Mouse (Mus musculus) forebrain, embryonic 15.5 days (tissue): ENCODE results near the gene Mzf1. TPM values are rescaled to one million over a fixed set of nuclear protein-coding genes. Genes with fewer than 3 reads are reported as not detected.

Experiments used
- ATAC-seq: fragments of 200-750 bp; cut with Nextera tagmentation; replicated peaks from 2 replicates; pipeline ENCODE4 v1.8.0; 2017; ENCODE audit warnings: mild to moderate bottlenecking, moderate TSS enrichment, moderate library complexity
- H3K27ac ChIP-seq: fragments of 300-500 bp; sonication (generic); replicated peaks from 2 replicates; pipeline ENCODE4 v1.5.1; 2015; ENCODE audit warnings: mild to moderate bottlenecking, inconsistent platforms
- H3K27me3 ChIP-seq: fragments of 300-500 bp; sonication (generic); 2 replicates; pipeline ENCODE4 v1.6.1; 2015; ENCODE audit warnings: inconsistent platforms
- H3K36me3 ChIP-seq: fragments of 300-500 bp; sonication (generic); 2 replicates; pipeline ENCODE4 v1.6.1; 2015; ENCODE audit warnings: mild to moderate bottlenecking, inconsistent platforms
- H3K4me1 ChIP-seq: fragments of 300-500 bp; sonication (generic); 2 replicates; pipeline ENCODE4 v1.6.1; 2015; ENCODE audit warnings: inconsistent platforms
- H3K4me2 ChIP-seq: fragments of 300-500 bp; sonication (generic); replicated peaks from 2 replicates; pipeline ENCODE4 v1.6.1; 2015; ENCODE audit warnings: mild to moderate bottlenecking, inconsistent platforms
- H3K4me3 ChIP-seq: fragments of 300-500 bp; sonication (generic); 2 replicates; pipeline ENCODE4 v1.5.1; 2015; ENCODE audit warnings: mild to moderate bottlenecking, inconsistent platforms
- H3K9ac ChIP-seq: fragments of 300-500 bp; sonication (generic); replicated peaks from 2 replicates; pipeline ENCODE4 v1.6.1; 2015; ENCODE audit warnings: mild to moderate bottlenecking, inconsistent platforms
- H3K9me3 ChIP-seq: fragments of 300-500 bp; sonication (generic); 2 replicates; pipeline ENCODE4 v1.6.1; 2016; ENCODE audit warnings: inconsistent platforms
- WGBS: fragments of 180-500 bp; shearing (Covaris S2); methylation state at CpG from one replicate; pipeline ENCODE4 v1.1.7; 2015; ENCODE audit warnings: mixed read lengths; 5-methylcytosine and 5-hydroxymethylcytosine counted together
- polyA plus RNA-seq: library from polyadenylated mRNA; unstranded; fragments of >200 nt; fragmentation: Nextera tagmentation; extraction: Ambion mirVana; gene quantifications from 2 replicates; pipeline ENCODE4 v1.2.1, GENCODE M21; 2015

The Mzf1 gene
- polyA plus RNA-seq, 1 experiment from 2014 or later = 8.7 TPM

- no peak for ATAC-seq
- no peak overlapping the region for H3K9ac ChIP-seq
- no peaks in the 10 kb centered on the region for H3K36me3 ChIP-seq
- no peaks in the 10 kb centered on the region for H3K4me1 ChIP-seq
- H3K4me2 ChIP-seq = no peak overlapping the region
- no peak overlapping the region for H3K27ac ChIP-seq
- no peak overlapping the region for H3K4me3 ChIP-seq
- H3K27me3 ChIP-seq = no peaks in the 10 kb centered on the region
- H3K9me3 ChIP-seq = no peaks in the 10 kb centered on the region
Observed at GRCm38 (mm10) chr7:12995862-12996261, 58.7 kb downstream of the Mzf1 start.

GRCm38 (mm10) chr7:12993148-12993547 is 61.4 kb downstream of the Mzf1 start:
- Histone ChIP-seq H3K4me1 (no peaks in the 10 kb centered on the region), H3K9ac (no peak overlapping the region), H3K36me3 (no peaks in the 10 kb centered on the region), H3K4me2 (no peak overlapping the region), H3K27me3 (no peaks in the 10 kb centered on the region), H3K4me3 (no peak overlapping the region), H3K27ac (no peak overlapping the region), H3K9me3 (no peaks in the 10 kb centered on the region)
- WGBS = 89% methylated on average over 10 of the region's 10 CpGs
- no peak for ATAC-seq

Other genes starting within 250 kb of the Mzf1 start
- 28.9 and 30.2 TPM in 2 replicates for gene Zfp329, start 235.9 kb downstream of the Mzf1 start, polyA plus RNA-seq
- 40.2 and 44.1 TPM in 2 replicates for gene Zfp110, start 220.0 kb downstream of the Mzf1 start, polyA plus RNA-seq
- gene Zfp128, start 173.6 kb downstream of the Mzf1 start, polyA plus RNA-seq = 8.0 and 8.8 TPM in 2 replicates
- gene Zscan22, start 156.9 kb downstream of the Mzf1 start, polyA plus RNA-seq = 13.8 TPM in 2 replicates
- gene Rps5, start 132.5 kb downstream of the Mzf1 start, polyA plus RNA-seq = 659 and 698 TPM in 2 replicates
- gene Rnf225, start 127.3 kb downstream of the Mzf1 start, polyA plus RNA-seq = 0.61 and 0.84 TPM in 2 replicates
- gene Zfp324, start 88.9 kb downstream of the Mzf1 start, polyA plus RNA-seq = 15.9 TPM in 2 replicates
- 11.7 and 12.5 TPM in 2 replicates for gene Zfp446, start 76.9 kb downstream of the Mzf1 start, polyA plus RNA-seq
- gene Slc27a5, start 56.6 kb downstream of the Mzf1 start, polyA plus RNA-seq = 0.20 and 0.50 TPM in 2 replicates
- 252 and 278 TPM in 2 replicates for gene Trim28, start 55.6 kb downstream of the Mzf1 start, polyA plus RNA-seq
- gene Zbtb45, start 44.7 kb downstream of the Mzf1 start, polyA plus RNA-seq = 40.4 and 44.2 TPM in 2 replicates
- gene Chmp2a, start 20.0 kb downstream of the Mzf1 start, polyA plus RNA-seq = 180 and 184 TPM in 2 replicates
- gene Ube2m, start 16.5 kb downstream of the Mzf1 start, polyA plus RNA-seq = 118 and 131 TPM in 2 replicates
- gene Vmn1r85, start 40.4 kb upstream of the Mzf1 start, polyA plus RNA-seq = 0.04 and 0.06 TPM in 2 replicates
- gene Vmn1r86, start 65.2 kb upstream of the Mzf1 start, polyA plus RNA-seq = not detected in 2 replicates
- not detected in 2 replicates for gene Vmn1r87, start 85.4 kb upstream of the Mzf1 start, polyA plus RNA-seq
- gene Vmn1r88, start 104.8 kb upstream of the Mzf1 start, polyA plus RNA-seq = not detected in 2 replicates
- gene Vmn1r89, start 158.3 kb upstream of the Mzf1 start, polyA plus RNA-seq = not detected in 2 replicates
- gene Lig1, start 222.5 kb upstream of the Mzf1 start, polyA plus RNA-seq = 50.7 and 54.9 TPM in 2 replicates
- gene Zswim9, start 224.0 kb upstream of the Mzf1 start, polyA plus RNA-seq = 12.8 and 14.6 TPM in 2 replicates